Mouse (Mus musculus) stomach, postnatal 0 days (tissue): Measurements from ENCODE around the gene Tbc1d9. TPM values are rescaled to one million over a fixed set of nuclear protein-coding genes. Genes with fewer than 3 reads are reported as not detected.
A peak's percentile ranks its signal among the peaks of the same experiment; 100 is the strongest.

Source experiments
- ATAC-seq: fragments of 200-750 bp; cut with Nextera tagmentation; 2 replicates; pipeline ENCODE4 v1.8.0; 2017; ENCODE audit not compliant: low FRiP score, low TSS enrichment
- DNase-seq: peaks from one replicate; pipeline ENCODE4 v3.0.0-alpha.2; 2016; ENCODE audit warnings: low spot score
- H3K27ac ChIP-seq: fragments of 300-500 bp; sonication (generic); replicated peaks from 2 replicates; pipeline ENCODE4 v1.5.1; 2014; ENCODE audit warnings: mild to moderate bottlenecking, control low read depth
- H3K27me3 ChIP-seq: fragments of 300-500 bp; sonication (generic); 2 replicates; pipeline ENCODE4 v1.6.1; 2014; ENCODE audit warnings: low read length; ENCODE audit not compliant: control insufficient read depth, insufficient read depth
- H3K36me3 ChIP-seq: fragments of 300-500 bp; sonication (generic); 2 replicates; pipeline ENCODE4 v1.6.1; 2014; ENCODE audit warnings: low read length, mixed read lengths; ENCODE audit not compliant: control insufficient read depth, insufficient read depth
- H3K4me1 ChIP-seq: fragments of 300-500 bp; sonication (generic); replicated peaks from 2 replicates; pipeline ENCODE4 v1.6.1; 2014; ENCODE audit warnings: antibody characterized with exemption; ENCODE audit not compliant: control insufficient read depth, insufficient read depth
- H3K4me2 ChIP-seq: fragments of 300-500 bp; sonication (generic); replicated peaks from 2 replicates; pipeline ENCODE4 v1.6.1; 2014; ENCODE audit warnings: low read depth, mild to moderate bottlenecking, control low read depth, moderate library complexity
- H3K4me3 ChIP-seq: fragments of 300-500 bp; sonication (generic); 2 replicates; pipeline ENCODE4 v1.5.1; 2014; ENCODE audit warnings: low read depth, low read length, control low read depth
- H3K9ac ChIP-seq: fragments of 300-500 bp; sonication (generic); 2 replicates; pipeline ENCODE4 v1.6.1; 2014; ENCODE audit warnings: mild to moderate bottlenecking, low read length, control low read depth, mixed read lengths
- H3K9me3 ChIP-seq: fragments of 300-500 bp; sonication (generic); 2 replicates; pipeline ENCODE4 v1.6.1; 2016; ENCODE audit warnings: low read length; ENCODE audit not compliant: control insufficient read depth
- CTCF ChIP-seq: IDR thresholded peaks from 2 replicates; pipeline ENCODE4 v1.5.1; 2016; ENCODE audit warnings: antibody characterized with exemption, low read depth, mild to moderate bottlenecking, moderate library complexity
- EP300 ChIP-seq: optimal IDR thresholded peaks from 2 replicates; pipeline ENCODE3; 2016; ENCODE audit warnings: antibody characterized with exemption
- WGBS: fragments of 180-500 bp; shearing (Covaris S2); extraction: QIAGEN DNeasy Blood & Tissue Kit; methylation state at CpG from one replicate; pipeline ENCODE4 v1.1.7; 2014; 5-methylcytosine and 5-hydroxymethylcytosine counted together
- polyA plus RNA-seq: library from polyadenylated mRNA; unstranded; fragments of >200 nt; fragmentation: Nextera tagmentation; extraction: Ambion mirVana; gene quantifications from 2 replicates; pipeline ENCODE4 v1.2.1, GENCODE M21; 2015

Tbc1d9 gene
- polyA plus RNA-seq, 1 experiment from 2014 or later = 2.6 TPM

DNA sequence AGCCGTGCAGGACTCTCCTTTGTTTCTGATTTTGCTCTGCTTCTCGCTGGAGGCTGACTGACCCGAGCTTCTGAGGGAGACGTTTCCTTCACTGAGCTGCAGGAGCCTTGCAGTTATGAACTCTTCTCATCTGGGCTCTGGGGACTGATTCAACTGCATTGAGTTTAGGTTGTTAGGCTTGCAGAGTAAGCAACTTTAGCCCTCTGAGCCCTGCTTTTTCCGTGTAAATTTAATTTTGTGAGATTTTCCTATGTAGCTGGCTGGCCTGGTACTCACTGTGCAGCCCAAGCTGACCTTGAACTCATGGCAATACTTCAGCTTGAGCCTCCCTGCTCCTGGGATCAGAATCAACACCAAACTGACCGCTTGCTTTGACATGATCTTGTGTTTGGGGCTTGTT lies 5.7 kb downstream of the Tbc1d9 start:
- no peak for DNase-seq
- 41% methylated on average over 6 of the region's 6 CpGs for WGBS
- TF ChIP-seq EP300 = no peak
- no peak for TF ChIP-seq CTCF
- no peaks in the 10 kb centered on the region for H3K27me3 ChIP-seq
- no peaks in the 10 kb centered on the region for H3K36me3 ChIP-seq
- H3K4me1 ChIP-seq = no peaks in the 10 kb centered on the region
- no peak overlapping the region for H3K4me2 ChIP-seq
- no peak overlapping the region for H3K9ac ChIP-seq
- no peak overlapping the region for H3K27ac ChIP-seq
- H3K9me3 ChIP-seq = no peaks in the 10 kb centered on the region
- H3K4me3 ChIP-seq = no peak overlapping the region
- no peak for ATAC-seq

DNA sequence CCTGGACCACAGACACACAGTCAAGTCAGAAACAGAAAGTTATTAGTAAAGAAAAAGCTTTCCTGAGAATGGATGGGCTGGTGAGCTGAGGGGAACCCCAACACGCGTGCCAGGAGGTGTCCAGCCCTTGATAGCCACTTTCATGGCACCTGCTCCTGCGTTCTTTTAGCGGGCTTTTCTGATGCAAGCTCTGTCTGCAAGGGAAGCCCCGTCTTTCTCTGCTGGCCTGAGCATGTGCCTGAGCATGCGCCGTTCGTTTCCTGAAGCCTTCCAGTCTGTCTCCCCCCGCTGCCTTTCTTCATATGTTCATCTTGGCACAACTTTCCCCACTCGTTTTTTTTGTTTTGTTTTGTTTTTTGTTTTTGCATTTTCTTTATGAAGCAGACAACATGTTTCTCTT lies 10.5 kb downstream of the Tbc1d9 start:
- Histone ChIP-seq H3K4me2 (no peak overlapping the region; the same call in 1 of the 2 replicates), H3K36me3 (no peaks in the 10 kb centered on the region), H3K9ac (no peak overlapping the region), H3K4me3 (no peak overlapping the region), H3K27me3 (no peaks in the 10 kb centered on the region), H3K27ac (no peak overlapping the region), H3K4me1 (0 out of 2 replicates have a peak, but pooled peaks cover 3% of the 10 kb centered on the region), H3K9me3 (no peaks in the 10 kb centered on the region)
- WGBS = 62% methylated on average over 10 of the region's 10 CpGs
- no peak for ATAC-seq
- TF ChIP-seq CTCF = no peak
- TF ChIP-seq EP300 = no peak
- no peak for DNase-seq

DNA sequence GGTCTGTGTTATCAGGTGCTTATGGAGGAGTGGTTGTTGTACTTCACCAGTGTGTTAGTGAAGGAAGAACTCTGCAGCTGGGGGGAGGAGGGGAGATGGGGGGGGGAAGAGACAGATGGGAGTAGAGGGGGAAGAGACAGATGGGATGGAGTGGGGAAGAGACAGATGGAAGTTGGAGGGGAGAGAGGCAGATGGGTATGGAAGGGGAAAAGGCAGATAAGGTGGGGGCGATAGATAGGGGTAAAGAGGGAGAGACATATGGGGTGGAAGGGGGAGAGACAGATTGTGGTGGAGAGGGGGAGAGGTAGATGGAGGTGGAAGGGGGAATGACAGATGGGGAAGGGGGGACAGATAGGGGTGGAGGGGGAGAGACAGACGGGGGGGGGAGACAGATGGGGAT lies 11.6 kb downstream of the Tbc1d9 start:
- ATAC-seq (no peak), DNase-seq (no peak)
- no peaks in the 10 kb centered on the region for H3K9me3 ChIP-seq
- no peaks in the 10 kb centered on the region for H3K27me3 ChIP-seq
- H3K4me1 ChIP-seq = 0 out of 2 replicates have a peak, but pooled peaks cover 3% of the 10 kb centered on the region
- H3K36me3 ChIP-seq = no peaks in the 10 kb centered on the region
- H3K4me3 ChIP-seq = no peak overlapping the region
- no peak overlapping the region for H3K4me2 ChIP-seq
- H3K9ac ChIP-seq = no peak overlapping the region
- TF ChIP-seq EP300 (no peak), CTCF (no peak)
- 54% methylated on average over 2 of the region's 2 CpGs for whole genome bisulfite sequencing
- H3K27ac ChIP-seq = no peak overlapping the region

DNA sequence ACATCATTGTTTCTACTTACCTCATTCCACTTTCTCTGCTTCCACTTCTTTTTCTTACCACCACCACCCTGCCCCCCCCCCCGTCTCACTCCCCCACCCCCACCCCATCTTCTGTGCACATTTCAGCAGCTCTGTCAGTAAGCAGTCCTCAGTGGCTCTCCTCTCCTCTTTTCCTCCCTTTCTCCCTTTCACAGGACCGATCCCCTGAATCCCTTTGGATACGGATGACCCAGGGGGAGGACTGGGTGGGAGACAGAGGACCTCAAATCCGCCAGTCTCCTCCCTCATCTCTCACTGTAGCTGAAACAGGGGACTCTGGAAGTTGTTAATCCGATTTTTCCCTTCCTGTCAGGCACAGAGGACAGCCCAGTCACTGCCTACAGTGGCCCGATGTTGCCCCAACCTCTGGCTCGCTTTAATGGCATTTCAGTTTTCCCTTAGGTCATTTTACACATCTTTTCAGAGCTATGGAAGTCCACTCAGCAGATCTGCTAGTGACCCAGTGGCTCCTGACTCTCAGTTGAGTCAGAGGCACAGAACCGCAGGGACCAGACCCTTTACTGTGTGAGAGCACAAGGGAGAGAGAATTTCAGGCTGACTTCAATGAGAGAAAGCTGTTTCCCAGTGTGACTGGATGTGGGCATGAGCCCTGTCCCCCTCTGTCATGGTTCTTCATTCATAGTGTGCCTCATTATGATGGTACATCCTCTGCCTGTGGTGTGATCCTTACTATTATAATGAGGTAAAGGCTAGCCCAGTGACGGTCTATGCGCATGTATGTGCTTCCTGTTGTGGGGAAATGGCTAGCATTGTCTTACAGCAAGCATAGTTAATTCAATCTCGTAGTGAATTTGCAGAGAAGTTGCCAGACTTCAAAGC lies 12.4 kb downstream of the Tbc1d9 start:
- WGBS = 30% methylated on average over 10 of the region's 11 CpGs
- no peak overlapping the region for H3K4me3 ChIP-seq
- TF ChIP-seq EP300 (no peak), CTCF (no peak)
- peak overlapping the region; percentile 23; the same call in 1 of the 2 replicates for H3K4me2 ChIP-seq
- no peaks in the 10 kb centered on the region for H3K27me3 ChIP-seq
- H3K36me3 ChIP-seq = no peaks in the 10 kb centered on the region
- H3K9me3 ChIP-seq = no peaks in the 10 kb centered on the region
- no peak overlapping the region for H3K9ac ChIP-seq
- H3K27ac ChIP-seq = peak overlapping the region; percentile 73
- DNase-seq = no peak
- ATAC-seq = no peak
- H3K4me1 ChIP-seq = 0 out of 2 replicates have a peak, but pooled peaks cover 3% of the 10 kb centered on the region

DNA sequence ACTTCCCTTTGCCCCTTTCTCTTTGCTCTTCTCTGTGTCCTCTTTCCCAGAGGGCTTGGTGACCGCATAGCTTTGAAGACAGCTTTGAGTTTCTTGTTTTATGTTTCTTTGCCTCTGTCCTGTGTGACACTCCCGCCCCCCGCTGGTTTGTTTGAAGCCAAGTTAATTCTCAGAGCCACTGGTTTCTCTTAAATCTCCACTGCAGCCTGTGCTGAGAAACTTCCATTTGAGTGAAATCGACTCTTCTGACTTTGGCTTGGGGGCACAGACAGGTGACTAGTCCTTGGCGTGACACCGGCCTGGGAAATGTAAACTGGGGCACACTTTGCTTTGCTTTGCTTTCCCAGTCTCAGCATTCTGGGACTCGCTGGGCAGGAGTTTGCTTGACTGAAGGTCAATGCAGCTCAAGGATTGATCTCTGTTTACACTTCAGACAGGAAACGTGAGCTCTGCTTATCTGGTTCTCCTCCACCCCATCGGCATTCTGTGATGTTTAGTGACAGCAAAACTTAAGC lies 13.1 kb downstream of the Tbc1d9 start:
- H3K9ac ChIP-seq = no peak overlapping the region
- H3K4me3 ChIP-seq = no peak overlapping the region
- DNase-seq (peak; percentile 67), ATAC-seq (peak; percentile 62)
- H3K27ac ChIP-seq = peak overlapping the region; percentile 73
- H3K4me2 ChIP-seq = peak overlapping the region; percentile 23; the same call in 1 of the 2 replicates
- 13% methylated on average over 9 of the region's 9 CpGs for WGBS
- no peaks in the 10 kb centered on the region for H3K9me3 ChIP-seq
- peaks cover 3% of the 10 kb centered on the region; the same call in 1 of the 2 replicates for H3K4me1 ChIP-seq
- TF ChIP-seq EP300 (no peak), CTCF (peak; percentile 68)
- no peaks in the 10 kb centered on the region for H3K27me3 ChIP-seq
- H3K36me3 ChIP-seq = no peaks in the 10 kb centered on the region
